Mouse (Mus musculus) spleen, adult 18-20 months (tissue): Measurements from ENCODE around the gene Atpif1.
"Not testable (repeated sequence)": the region's sequence is repeated elsewhere in the genome, so short reads cannot be mapped to it uniquely, and the experiment has no call there.

ENCODE experiments used
- DNase-seq, 2 experiments: peaks; one replicate each; pipeline ENCODE4 v3.0.0; 2022; ENCODE audit warnings: mixed read lengths in 2 of 2

The Atpif1 gene

DNA sequence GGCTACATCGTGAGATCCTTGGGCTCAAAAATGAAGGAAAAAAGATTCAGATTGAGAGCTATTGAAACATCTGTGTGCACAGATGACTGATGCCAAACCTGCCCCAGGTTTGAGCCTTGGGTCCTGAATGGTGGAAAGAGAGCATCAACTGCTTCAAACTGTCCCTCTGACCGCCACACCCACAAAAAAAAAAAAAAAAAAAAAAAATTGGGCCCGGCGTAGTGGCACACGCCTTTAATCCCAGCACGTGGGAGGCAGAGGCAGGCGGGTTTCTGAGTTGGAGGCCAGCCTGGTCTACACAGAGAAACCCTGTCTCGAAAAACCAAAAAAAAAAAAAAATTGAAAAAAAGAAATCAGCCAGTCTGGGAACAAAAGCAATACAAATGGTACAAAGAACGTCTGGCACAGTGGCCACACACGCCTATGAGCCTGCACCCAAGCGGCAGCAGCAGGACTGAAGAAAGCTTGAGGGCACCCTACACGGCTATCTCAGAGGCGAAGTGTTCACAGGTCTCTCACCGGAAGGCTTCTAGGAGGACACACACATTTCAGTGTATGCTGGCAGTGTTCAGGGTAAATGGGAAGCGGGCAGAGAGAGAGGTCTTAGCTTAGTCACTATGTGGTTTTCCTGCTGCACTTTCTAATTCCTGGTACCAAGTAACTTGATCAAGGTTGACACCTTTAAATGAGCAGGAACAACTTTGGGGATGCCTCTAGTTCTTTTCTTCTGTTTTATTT lies 43.0 kb downstream of the Atpif1 start:
- DNase-seq = no peak

DNA sequence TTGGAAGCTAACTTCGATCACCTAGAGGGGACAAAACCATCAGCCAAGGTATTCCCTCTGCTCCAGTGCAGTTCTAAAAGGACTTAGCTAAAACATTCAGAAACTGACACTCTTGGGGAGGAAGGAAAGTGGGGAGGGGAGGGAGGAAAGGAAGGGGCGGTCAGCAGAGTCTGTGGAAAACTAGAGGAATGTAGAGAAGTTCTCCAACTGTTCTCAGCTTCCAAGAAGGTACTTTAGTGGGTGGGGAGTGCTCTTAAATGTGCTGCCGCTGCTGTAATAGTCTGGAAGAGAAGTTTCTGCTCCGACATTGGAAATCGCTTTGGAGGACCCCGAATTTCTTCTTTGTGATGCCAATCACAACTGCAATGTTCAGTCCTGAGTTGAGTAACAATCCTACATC lies 44.5 kb downstream of the Atpif1 start:
- DNase-seq = no peak

- no peak for DNase-seq
Measured at GRCm38 (mm10) chr4:132488521-132488920, 44.9 kb downstream of the Atpif1 start.

GRCm38 (mm10) chr4:132484820-132485219 lies 48.6 kb downstream of the Atpif1 start:
- no peak for DNase-seq

- no peak for DNase-seq
Measured at GRCm38 (mm10) chr4:132484231-132484630, 49.2 kb downstream of the Atpif1 start.

DNA sequence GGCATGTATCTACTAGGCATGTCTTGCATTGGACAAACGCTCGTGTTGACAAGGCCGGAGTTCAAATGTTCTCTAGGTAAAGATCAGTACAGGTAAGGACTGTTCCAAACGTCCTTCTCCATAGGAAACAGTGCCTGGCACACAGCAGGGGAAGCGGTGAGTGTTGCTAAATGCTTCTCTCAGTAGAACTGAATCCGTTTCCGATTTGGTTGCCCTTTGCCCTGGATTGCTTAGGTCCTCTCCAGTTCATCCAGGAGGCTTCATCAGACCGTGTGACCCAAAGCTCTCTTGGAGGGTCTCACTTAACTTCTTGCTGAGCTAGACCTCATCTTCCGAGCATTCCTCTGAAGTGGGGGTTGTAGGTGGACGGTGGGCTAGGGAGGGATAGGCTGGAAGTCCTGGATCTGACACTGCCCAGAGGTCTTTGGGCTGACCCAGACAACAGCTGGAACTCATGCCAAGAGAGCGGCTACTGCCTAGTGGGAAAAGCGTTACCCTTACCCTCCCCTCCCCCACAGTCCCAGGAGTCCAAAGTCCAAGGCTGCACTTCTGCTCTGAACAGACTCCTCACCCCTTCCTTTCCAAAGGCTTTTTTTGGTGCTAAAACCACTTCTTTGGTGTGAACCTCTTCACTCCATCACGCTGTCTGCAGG lies 50.4 kb downstream of the Atpif1 start:
- no peak for DNase-seq

GRCm38 (mm10) chr4:132482104-132482503 lies 51.4 kb downstream of the Atpif1 start:
- not testable (repeated sequence) for DNase-seq
